Mouse (Mus musculus) intestine, embryonic 16.5 days (tissue): ENCODE data around the gene Stk25. TPM values are rescaled to one million over a fixed set of nuclear protein-coding genes. Genes with fewer than 3 reads are reported as not detected.

Experiments
- ATAC-seq: fragments of 200-750 bp; cut with Nextera tagmentation; 2 replicates; pipeline ENCODE4 v1.8.0; 2017; ENCODE audit warnings: moderate TSS enrichment, moderate library complexity
- H3K27ac ChIP-seq: fragments of 300-500 bp; sonication (generic); 2 replicates; pipeline ENCODE4 v1.5.1; 2014; ENCODE audit warnings: mild to moderate bottlenecking, low read length
- H3K27me3 ChIP-seq: fragments of 300-500 bp; sonication (generic); replicated peaks from 2 replicates; pipeline ENCODE4 v1.6.1; 2014; ENCODE audit warnings: low read length, control low read depth, mixed read lengths; ENCODE audit not compliant: control insufficient read depth, insufficient read depth
- H3K36me3 ChIP-seq: fragments of 300-500 bp; sonication (generic); 2 replicates; pipeline ENCODE4 v1.6.1; 2014; ENCODE audit warnings: low read length, control low read depth; ENCODE audit not compliant: control insufficient read depth, insufficient read depth
- H3K4me1 ChIP-seq: fragments of 300-500 bp; sonication (generic); 2 replicates; pipeline ENCODE4 v1.6.1; 2014; ENCODE audit warnings: low read length, control low read depth, mixed read lengths; ENCODE audit not compliant: control insufficient read depth, insufficient read depth
- H3K4me2 ChIP-seq: fragments of 300-500 bp; sonication (generic); 2 replicates; pipeline ENCODE4 v1.6.1; 2014; ENCODE audit warnings: low read depth, low read length, control low read depth
- H3K4me3 ChIP-seq: fragments of 300-500 bp; sonication (generic); 2 replicates; pipeline ENCODE4 v1.5.1; 2014; ENCODE audit warnings: mild to moderate bottlenecking, low read length
- H3K9ac ChIP-seq: fragments of 300-500 bp; sonication (generic); 2 replicates; pipeline ENCODE4 v1.6.1; 2014; ENCODE audit warnings: low read depth, low read length
- H3K9me3 ChIP-seq: fragments of 300-500 bp; sonication (generic); 2 replicates; pipeline ENCODE4 v1.6.1; 2016; ENCODE audit warnings: low read length, control low read depth; ENCODE audit not compliant: control insufficient read depth
- WGBS: fragments of 180-500 bp; shearing (Covaris S2); extraction: QIAGEN DNeasy Blood & Tissue Kit; methylation state at CpG from one replicate; pipeline ENCODE4 v1.1.7; 2014; 5-methylcytosine and 5-hydroxymethylcytosine counted together
- polyA plus RNA-seq: library from polyadenylated mRNA; unstranded; fragments of >200 nt; fragmentation: Nextera tagmentation; extraction: Ambion mirVana; gene quantifications from 2 replicates; pipeline ENCODE4 v1.2.1, GENCODE M21; 2015

The Stk25 gene
- polyA plus RNA-seq, 1 experiment from 2014 or later, result 164 TPM

GRCm38 (mm10) chr1:93679889-93680568, 21.6 kb upstream of the Stk25 start:
- Histone ChIP-seq H3K36me3 (no peaks in the 10 kb centered on the region), H3K27me3 (0 out of 2 replicates have a peak, but pooled peaks cover 3% of the 10 kb centered on the region), H3K4me2 (no peak overlapping the region), H3K9ac (no peak overlapping the region), H3K9me3 (no peaks in the 10 kb centered on the region), H3K4me1 (no peaks in the 10 kb centered on the region), H3K4me3 (no peak overlapping the region), H3K27ac (0 out of 2 replicates have a peak overlapping the region, but pooled peaks have one; percentile 25)
- peak; percentile 54 for ATAC-seq
- WGBS, result 61% methylated on average over 7 of the region's 7 CpGs

- Histone ChIP-seq H3K27me3 (no peaks in the 10 kb centered on the region), H3K4me1 (no peaks in the 10 kb centered on the region), H3K9ac (no peak overlapping the region), H3K4me3 (no peak overlapping the region), H3K36me3 (no peaks in the 10 kb centered on the region), H3K4me2 (no peak overlapping the region), H3K9me3 (no peaks in the 10 kb centered on the region), H3K27ac (no peak overlapping the region)
- no peak for ATAC-seq
- WGBS, result 67% methylated on average over 2 of the region's 2 CpGs
Observed at GRCm38 (mm10) chr1:93678386-93678785, 19.9 kb upstream of the Stk25 start.

- Histone ChIP-seq H3K4me1 (peaks cover 9% of the 10 kb centered on the region; the same call in 1 of the 2 replicates), H3K9me3 (no peaks in the 10 kb centered on the region), H3K27me3 (no peaks in the 10 kb centered on the region), H3K9ac (no peak overlapping the region), H3K4me2 (no peak overlapping the region), H3K27ac (no peak overlapping the region), H3K36me3 (no peaks in the 10 kb centered on the region), H3K4me3 (no peak overlapping the region)
- ATAC-seq, result no peak
- WGBS, result 90% methylated on average over 5 of the region's 5 CpGs
Observed at GRCm38 (mm10) chr1:93672682-93673081, 14.2 kb upstream of the Stk25 start.

GRCm38 (mm10) chr1:93669941-93670340, 11.5 kb upstream of the Stk25 start:
- no peaks in the 10 kb centered on the region for H3K36me3 ChIP-seq
- H3K4me1 ChIP-seq, result peaks cover 9% of the 10 kb centered on the region; the same call in 1 of the 2 replicates
- no peak for ATAC-seq
- H3K27ac ChIP-seq, result no peak overlapping the region
- no peak overlapping the region for H3K4me2 ChIP-seq
- no peaks in the 10 kb centered on the region for H3K9me3 ChIP-seq
- no peak overlapping the region for H3K4me3 ChIP-seq
- H3K27me3 ChIP-seq, result no peaks in the 10 kb centered on the region
- H3K9ac ChIP-seq, result no peak overlapping the region

GRCm38 (mm10) chr1:93668791-93669548, 10.5 kb upstream of the Stk25 start:
- 7% methylated on average over 17 of the region's 17 CpGs for WGBS
- peak overlapping the region; percentile 79 for H3K4me2 ChIP-seq
- H3K9me3 ChIP-seq, result no peaks in the 10 kb centered on the region
- H3K9ac ChIP-seq, result peak overlapping the region; percentile 70
- ATAC-seq, result peak; percentile 84
- H3K27ac ChIP-seq, result peak overlapping the region; percentile 74
- no peaks in the 10 kb centered on the region for H3K36me3 ChIP-seq
- H3K4me3 ChIP-seq, result peak overlapping the region; percentile 49
- peaks cover 9% of the 10 kb centered on the region; the same call in 1 of the 2 replicates for H3K4me1 ChIP-seq
- no peaks in the 10 kb centered on the region for H3K27me3 ChIP-seq

- peak; percentile 60 for ATAC-seq
- peak overlapping the region; percentile 74; the same call in 1 of the 2 replicates for H3K27ac ChIP-seq
- H3K4me1 ChIP-seq, result peaks cover 9% of the 10 kb centered on the region; the same call in 1 of the 2 replicates
- WGBS, result 28% methylated on average over 13 of the region's 13 CpGs
- no peaks in the 10 kb centered on the region for H3K9me3 ChIP-seq
- H3K4me2 ChIP-seq, result 0 out of 2 replicates have a peak overlapping the region, but pooled peaks have one; percentile 3
- H3K27me3 ChIP-seq, result no peaks in the 10 kb centered on the region
- no peak overlapping the region for H3K9ac ChIP-seq
- H3K4me3 ChIP-seq, result no peak overlapping the region
- H3K36me3 ChIP-seq, result no peaks in the 10 kb centered on the region
Observed at GRCm38 (mm10) chr1:93667760-93668400, 9.4 kb upstream of the Stk25 start.

GRCm38 (mm10) chr1:93657025-93657360, 1.5 kb downstream of the Stk25 start:
- H3K9ac ChIP-seq, result no peak overlapping the region
- no peaks in the 10 kb centered on the region for H3K27me3 ChIP-seq
- 48% methylated on average over 5 of the region's 5 CpGs for WGBS
- no peak overlapping the region for H3K4me2 ChIP-seq
- peaks cover 8% of the 10 kb centered on the region; the same call in 1 of the 2 replicates for H3K4me1 ChIP-seq
- H3K36me3 ChIP-seq, result no peaks in the 10 kb centered on the region
- peak; percentile 85 for ATAC-seq
- H3K27ac ChIP-seq, result peak overlapping the region; percentile 61
- peaks cover 5% of the 10 kb centered on the region; the same call in 1 of the 2 replicates for H3K9me3 ChIP-seq
- no peak overlapping the region for H3K4me3 ChIP-seq

- Histone ChIP-seq H3K9ac (no peak overlapping the region), H3K27me3 (no peaks in the 10 kb centered on the region), H3K4me2 (no peak overlapping the region), H3K4me3 (no peak overlapping the region), H3K9me3 (peaks cover 5% of the 10 kb centered on the region; the same call in 1 of the 2 replicates), H3K4me1 (peaks cover 8% of the 10 kb centered on the region; the same call in 1 of the 2 replicates), H3K36me3 (no peaks in the 10 kb centered on the region), H3K27ac (peak overlapping the region; percentile 16)
- peak; percentile 82 for ATAC-seq
- 53% methylated on average over 7 of the region's 7 CpGs for WGBS
Observed at GRCm38 (mm10) chr1:93656325-93657024, 2.0 kb downstream of the Stk25 start.

GRCm38 (mm10) chr1:93654798-93655197, 3.7 kb downstream of the Stk25 start:
- H3K27ac ChIP-seq, result peak overlapping the region; percentile 52
- 51% methylated on average over 2 of the region's 2 CpGs for WGBS

More at GRCm38 (mm10) chr1:93654798-93655197, 3.7 kb downstream of the Stk25 start:
- H3K27me3 ChIP-seq, result no peaks in the 10 kb centered on the region
- no peak overlapping the region for H3K4me2 ChIP-seq
- H3K4me1 ChIP-seq, result peaks cover 8% of the 10 kb centered on the region; the same call in 1 of the 2 replicates
- no peak overlapping the region for H3K9ac ChIP-seq
- no peaks in the 10 kb centered on the region for H3K36me3 ChIP-seq
- ATAC-seq, result peak; percentile 80
- H3K9me3 ChIP-seq, result no peaks in the 10 kb centered on the region
- no peak overlapping the region for H3K4me3 ChIP-seq
